Mouse (Mus musculus): ENCODE results near the gene Cops6. TPM values are rescaled to one million over a fixed set of nuclear protein-coding genes. Genes with fewer than 3 reads are reported as not detected.
A peak's percentile ranks its signal among the peaks of the same experiment; 100 is the strongest.

Cops6 gene
- polyA plus RNA-seq, 1 experiment from 2014 or later: 337 TPM

DNA sequence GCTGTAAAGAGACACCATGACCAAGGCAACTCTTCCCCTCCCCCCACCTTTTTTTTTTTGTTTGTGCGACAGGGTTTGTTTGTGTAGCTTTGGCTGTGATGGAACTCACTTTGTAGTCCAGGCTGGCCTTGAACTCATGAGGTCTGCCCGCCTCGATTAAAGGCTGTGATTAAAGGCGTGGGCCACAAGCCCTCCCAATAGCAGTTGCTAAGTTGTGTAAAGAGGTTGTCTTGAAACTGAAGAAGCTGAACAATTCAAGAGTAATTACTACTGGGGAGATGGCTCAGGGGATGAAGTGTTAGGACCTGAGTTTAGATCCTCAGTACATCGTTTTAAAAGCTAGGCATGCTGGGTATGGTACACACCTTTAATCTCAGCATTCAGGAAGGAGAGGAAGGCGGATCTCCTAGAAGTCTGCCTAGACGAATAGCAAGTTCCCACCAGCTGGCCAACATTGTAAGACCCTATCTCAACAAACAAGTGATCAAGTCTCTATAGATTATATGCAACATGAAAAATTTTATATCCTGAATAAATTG, 578 bp upstream of the Cops6 start:
- Histone ChIP-seq H3K27me3 (no peaks in the 10 kb centered on the region), H3K4me3 (replicated peaks) (peak overlapping the region; percentile 76), H3K4me1 (replicated peaks) (peaks cover 18% of the 10 kb centered on the region), H3K4me2 (replicated peaks) (peak overlapping the region; percentile 74), H3K9ac (replicated peaks) (peak overlapping the region; percentile 85), H3K36me3 (peaks cover 27% of the 10 kb centered on the region), H3K27ac (peak overlapping the region; percentile 72; the same call in 1 of the 2 replicates), H3K9me3 (no peaks in the 10 kb centered on the region)
- peak; percentile 1; the same call in 1 of the 2 replicates for ATAC-seq
- WGBS: 68% methylated on average over 7 of the region's 7 CpGs

DNA sequence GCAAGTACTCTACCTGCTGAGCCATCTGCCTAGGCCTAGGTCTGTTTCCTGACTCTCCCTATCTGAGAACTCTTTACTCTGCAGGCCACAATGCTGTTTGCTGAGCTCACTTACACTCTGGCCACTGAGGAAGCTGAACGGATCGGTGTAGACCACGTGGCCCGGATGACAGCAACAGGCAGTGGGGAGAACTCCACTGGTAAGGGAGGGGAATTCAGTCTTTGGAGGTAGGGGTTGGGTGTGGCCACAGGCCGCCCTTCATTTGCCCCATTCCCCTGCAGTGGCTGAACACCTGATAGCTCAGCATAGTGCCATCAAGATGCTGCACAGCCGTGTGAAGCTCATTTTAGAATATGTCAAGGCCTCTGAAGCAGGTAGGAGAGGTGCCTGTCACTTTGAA, 2.2 kb downstream of the Cops6 start:
- peaks cover 18% of the 10 kb centered on the region for H3K4me1 ChIP-seq (replicated peaks)
- ATAC-seq: no peak
- H3K9ac ChIP-seq (replicated peaks): no peak overlapping the region
- H3K36me3 ChIP-seq: peaks cover 55% of the 10 kb centered on the region
- no peaks in the 10 kb centered on the region for H3K27me3 ChIP-seq
- no peak overlapping the region for H3K27ac ChIP-seq
- H3K9me3 ChIP-seq: no peaks in the 10 kb centered on the region
- 79% methylated on average over 6 of the region's 6 CpGs for WGBS
- H3K4me3 ChIP-seq (replicated peaks): no peak overlapping the region; the same call in 1 of the 2 replicates
- no peak overlapping the region for H3K4me2 ChIP-seq (replicated peaks)

DNA sequence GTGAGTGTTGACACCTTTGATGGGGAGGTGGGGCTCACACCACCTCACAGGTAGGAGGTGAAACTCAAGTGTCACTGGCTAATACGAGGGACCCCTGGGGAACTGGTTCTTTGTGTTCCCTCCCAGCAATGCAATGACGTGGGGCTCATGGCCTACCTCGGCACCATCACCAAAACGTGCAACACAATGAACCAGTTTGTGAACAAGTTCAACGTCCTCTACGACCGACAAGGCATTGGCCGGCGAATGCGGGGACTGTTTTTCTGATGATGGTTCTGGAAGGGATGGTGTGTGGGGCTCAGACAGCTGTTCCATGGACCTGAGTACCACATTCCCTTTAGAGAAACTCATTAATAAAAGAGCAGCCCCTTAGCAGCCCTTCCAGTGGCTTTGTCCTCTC, 2.7 kb downstream of the Cops6 start:
- Histone ChIP-seq H3K36me3 (peaks cover 60% of the 10 kb centered on the region), H3K4me1 (replicated peaks) (peaks cover 19% of the 10 kb centered on the region)

DNA sequence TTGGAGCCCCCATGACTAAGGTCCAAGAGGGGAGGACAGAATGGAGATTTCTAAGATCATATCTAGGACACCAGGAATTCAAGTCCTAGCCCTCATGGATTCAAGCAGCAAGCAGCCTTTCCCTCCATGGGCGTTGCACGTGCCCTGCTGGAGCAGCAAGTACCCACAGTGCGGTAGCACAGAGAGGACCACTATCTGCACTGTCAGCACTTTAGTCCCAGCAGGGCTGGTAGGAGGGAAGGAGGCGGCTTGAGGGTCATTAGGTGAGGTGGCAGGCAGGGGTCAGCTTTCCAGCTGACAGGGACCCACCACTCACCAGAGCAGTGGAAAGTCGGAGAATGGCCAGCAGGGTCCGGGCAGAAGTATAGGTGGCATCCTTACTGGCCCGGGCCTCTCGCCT, 4.7 kb downstream of the Cops6 start:
- Histone ChIP-seq H3K9ac (replicated peaks) (no peak overlapping the region), H3K36me3 (peaks cover 72% of the 10 kb centered on the region), H3K4me3 (replicated peaks) (no peak overlapping the region), H3K4me2 (replicated peaks) (no peak overlapping the region), H3K27ac (no peak overlapping the region), H3K4me1 (replicated peaks) (peaks cover 30% of the 10 kb centered on the region), H3K27me3 (no peaks in the 10 kb centered on the region), H3K9me3 (no peaks in the 10 kb centered on the region)
- 83% methylated on average over 8 of the region's 8 CpGs for WGBS
- ATAC-seq: no peak

More for the DNA sequence above, 2.7 kb downstream of the Cops6 start:
- Histone ChIP-seq H3K9ac (replicated peaks) (no peak overlapping the region), H3K9me3 (no peaks in the 10 kb centered on the region), H3K4me2 (replicated peaks) (no peak overlapping the region), H3K4me3 (replicated peaks) (no peak overlapping the region), H3K27ac (no peak overlapping the region), H3K27me3 (no peaks in the 10 kb centered on the region)
- WGBS: 66% methylated on average over 10 of the region's 10 CpGs
- no peak for ATAC-seq

DNA sequence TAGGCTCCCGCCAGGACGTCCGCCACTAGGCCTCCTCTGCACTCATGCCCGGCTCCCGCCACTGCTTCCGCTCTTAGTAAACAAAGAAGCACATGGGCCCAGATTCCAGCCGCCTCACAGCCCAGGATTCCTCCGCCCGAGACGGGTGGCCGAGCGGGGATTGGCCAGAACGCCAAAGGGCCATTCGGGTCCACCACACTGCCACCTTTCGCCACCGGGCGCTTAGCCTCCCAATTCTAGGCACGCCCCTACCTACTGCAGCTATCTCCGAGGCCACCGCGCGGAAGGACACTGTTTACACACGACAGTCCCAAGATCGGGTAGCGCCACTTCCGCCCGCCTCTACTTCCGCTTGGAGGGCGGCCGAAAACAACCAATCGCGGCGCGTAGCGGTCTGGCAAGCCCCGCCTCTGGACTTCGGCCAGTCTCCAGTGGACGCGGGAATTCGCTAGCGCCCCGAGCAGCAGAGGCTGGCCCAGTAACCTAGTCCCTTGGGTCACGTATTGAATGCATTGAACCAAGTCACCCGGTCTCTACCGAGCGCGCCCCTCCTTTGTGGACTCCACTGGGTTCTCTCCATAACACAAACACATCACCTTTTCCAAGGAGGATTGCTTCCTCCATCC, 10.2 kb downstream of the Cops6 start:
- H3K36me3 ChIP-seq: peaks cover 61% of the 10 kb centered on the region
- under 1% methylated on average over 47 of the region's 47 CpGs for WGBS
- H3K4me1 ChIP-seq (replicated peaks): peaks cover 44% of the 10 kb centered on the region
- peak overlapping the region; percentile 95 for H3K4me2 ChIP-seq (replicated peaks)
- ATAC-seq: peak; percentile 89
- no peaks in the 10 kb centered on the region for H3K27me3 ChIP-seq
- peak overlapping the region; percentile 81 for H3K4me3 ChIP-seq (replicated peaks)
- peak overlapping the region; percentile 82 for H3K27ac ChIP-seq
- H3K9me3 ChIP-seq: no peaks in the 10 kb centered on the region
- H3K9ac ChIP-seq (replicated peaks): peak overlapping the region; percentile 75

GRCm38 (mm10) chr5:138171695-138172491, 11.0 kb downstream of the Cops6 start, which contains the start of the genes Ap4m1 and Mcm7:
TSS of gene Ap4m1 (plus strand) at chr5:138172002.
TSS of gene Mcm7 (minus strand) at chr5:138172422.
- Histone ChIP-seq H3K4me2 (replicated peaks) (peak within 1 kb of the TSS; percentile 95), H3K9ac (replicated peaks) (peak within 1 kb of the TSS; percentile 75), H3K27ac (peak within 1 kb of the TSS; percentile 87), H3K4me3 (replicated peaks) (peak within 1 kb of the TSS; percentile 81), H3K4me1 (replicated peaks) (peaks cover 44% of the 10 kb centered on the region), H3K9me3 (no peaks in the 10 kb centered on the region), H3K27me3 (no peaks in the 10 kb centered on the region), H3K36me3 (peaks cover 59% of the 10 kb centered on the region)
- ATAC-seq: peak; percentile 90
- WGBS: under 1% methylated on average over 54 of the region's 54 CpGs

GRCm38 (mm10) chr5:138173217-138173616, 12.3 kb downstream of the Cops6 start:
- H3K36me3 ChIP-seq: peaks cover 59% of the 10 kb centered on the region
- H3K27ac ChIP-seq: no peak overlapping the region
- ATAC-seq: no peak
- no peak overlapping the region for H3K9ac ChIP-seq (replicated peaks)
- peak overlapping the region; percentile 95 for H3K4me2 ChIP-seq (replicated peaks)
- no peaks in the 10 kb centered on the region for H3K9me3 ChIP-seq
- no peaks in the 10 kb centered on the region for H3K27me3 ChIP-seq
- H3K4me1 ChIP-seq (replicated peaks): peaks cover 44% of the 10 kb centered on the region
- peak overlapping the region; percentile 81; the same call in 1 of the 2 replicates for H3K4me3 ChIP-seq (replicated peaks)
- 86% methylated on average over 3 of the region's 3 CpGs for WGBS

DNA sequence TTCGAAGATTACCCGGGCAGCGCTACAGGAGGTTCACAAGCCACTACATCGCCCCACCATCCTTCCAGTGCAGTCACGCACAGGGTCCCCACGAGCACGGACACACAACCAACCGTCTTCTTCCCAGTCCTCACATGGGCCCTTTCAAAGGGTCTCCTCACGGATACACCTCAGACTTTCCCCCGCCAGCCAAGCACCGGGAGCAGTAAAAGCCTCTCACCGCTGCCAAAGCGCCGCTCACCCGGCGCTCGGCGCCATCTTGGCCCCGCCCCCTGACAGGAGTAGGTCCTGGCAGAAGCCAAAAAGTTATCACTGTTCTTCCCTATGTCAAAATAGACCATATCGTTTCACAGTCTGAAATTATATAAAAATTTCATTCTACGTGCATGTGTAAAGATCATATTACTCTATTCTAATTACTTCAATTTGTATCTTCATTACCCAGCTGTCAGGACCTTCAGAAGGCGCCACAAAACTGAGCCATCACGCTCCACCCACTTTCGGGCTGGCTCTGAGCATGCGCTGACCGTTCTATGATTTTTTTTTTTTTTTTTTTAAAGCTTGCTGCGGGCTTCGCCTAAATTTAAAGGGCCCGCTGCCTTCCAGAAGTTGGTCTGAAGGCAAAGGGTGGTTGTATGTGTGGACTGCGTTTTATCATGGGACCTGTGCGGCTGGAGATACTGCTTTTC, 26.2 kb downstream of the Cops6 start, which contains the start of the genes Taf6 and Cnpy4:
Taf6 (minus strand) TSS at position 502 of the 689 bp plus-strand sequence.
Cnpy4 (plus strand) TSS at position 536 of the 689 bp plus-strand sequence.
- Histone ChIP-seq H3K9ac (replicated peaks) (peak within 1 kb of the TSS; percentile 88), H3K4me3 (replicated peaks) (peak within 1 kb of the TSS; percentile 84), H3K4me2 (replicated peaks) (peak within 1 kb of the TSS; percentile 72), H3K36me3 (peaks cover 49% of the 10 kb centered on the region), H3K27ac (peak within 1 kb of the TSS; percentile 83), H3K9me3 (no peaks in the 10 kb centered on the region), H3K27me3 (no peaks in the 10 kb centered on the region), H3K4me1 (replicated peaks) (peaks cover 22% of the 10 kb centered on the region)
- ATAC-seq: peak; percentile 81
- WGBS: under 1% methylated on average over 31 of the region's 31 CpGs

DNA sequence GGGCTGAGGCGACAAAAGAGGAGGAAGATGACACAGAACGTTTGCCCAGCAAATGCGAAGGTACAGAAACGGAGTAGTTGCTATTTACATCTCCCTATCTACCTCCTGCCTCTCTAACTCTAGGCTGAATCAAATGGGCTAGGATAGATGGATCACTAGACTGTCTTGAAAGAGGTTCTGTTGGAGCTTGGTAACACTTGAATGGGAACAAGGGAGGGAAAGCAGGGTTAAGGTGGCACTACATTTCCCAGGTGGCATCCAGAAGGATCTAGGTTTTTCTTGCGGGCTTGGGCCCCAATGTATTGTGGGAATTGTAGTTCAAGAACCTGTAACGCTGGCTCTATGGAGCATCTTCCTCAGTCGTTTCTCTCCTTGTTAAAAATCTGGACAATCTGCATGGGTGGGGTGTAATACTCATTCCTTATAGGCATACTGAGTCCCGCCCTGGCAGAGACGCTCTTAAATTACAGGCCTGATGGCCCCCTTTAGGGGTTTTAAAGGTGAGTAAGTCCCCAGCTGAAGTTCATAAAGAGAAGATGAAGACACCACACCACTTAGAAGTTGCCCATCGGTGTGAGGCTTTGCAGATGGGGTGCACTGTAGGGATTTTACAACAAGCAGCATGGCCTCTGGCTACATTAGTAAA, 26.9 kb downstream of the Cops6 start:
- Histone ChIP-seq H3K4me1 (replicated peaks) (peaks cover 22% of the 10 kb centered on the region), H3K9me3 (no peaks in the 10 kb centered on the region), H3K4me2 (replicated peaks) (peak overlapping the region; percentile 72), H3K9ac (replicated peaks) (peak overlapping the region; percentile 88), H3K27ac (peak overlapping the region; percentile 83), H3K36me3 (peaks cover 49% of the 10 kb centered on the region), H3K27me3 (no peaks in the 10 kb centered on the region), H3K4me3 (replicated peaks) (peak overlapping the region; percentile 84)
- WGBS: under 1% methylated on average over 10 of the region's 10 CpGs
- peak; percentile 91 for ATAC-seq

- Histone ChIP-seq H3K27me3 (no peaks in the 10 kb centered on the region), H3K4me3 (replicated peaks) (peak within 1 kb of the TSS; percentile 70), H3K4me2 (replicated peaks) (peak within 1 kb of the TSS; percentile 85), H3K9ac (replicated peaks) (peak within 1 kb of the TSS; percentile 78), H3K9me3 (no peaks in the 10 kb centered on the region), H3K27ac (peak within 1 kb of the TSS; percentile 89), H3K4me1 (replicated peaks) (peaks cover 21% of the 10 kb centered on the region), H3K36me3 (peaks cover 38% of the 10 kb centered on the region)
- ATAC-seq: peak; percentile 92
- WGBS: 9% methylated on average over 54 of the region's 54 CpGs
These were observed 33.2 kb downstream of the Cops6 start, which contains the start of gene Mblac1 for GRCm38 (mm10) chr5:138193771-138194727. TSS of gene Mblac1 (plus strand) at chr5:138194314.
